Comparison of ENCODE assay signal across 9 mouse cellular contexts in the genomic region with DNA sequence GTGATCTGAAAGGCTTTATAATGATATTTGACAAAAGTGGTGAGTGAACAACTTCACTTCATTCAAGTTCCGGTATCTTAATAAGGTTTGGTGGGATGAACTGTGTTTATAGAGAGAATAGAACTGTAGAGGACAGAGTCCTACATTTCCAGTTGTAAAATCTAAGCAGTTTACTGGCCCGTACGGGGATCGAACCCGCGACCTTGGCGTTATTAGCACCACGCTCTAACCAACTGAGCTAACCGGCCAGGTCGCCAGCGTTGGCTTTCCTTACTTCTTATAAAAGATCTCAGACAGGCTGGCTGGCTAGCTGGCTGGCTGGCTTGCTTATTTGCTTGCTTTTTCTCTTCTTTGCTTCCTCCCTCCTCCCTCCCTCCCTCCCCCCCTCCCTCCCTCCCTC. TPM values are rescaled to one million over a fixed set of nuclear protein-coding genes. Genes with fewer than 3 reads are reported as not detected.
DNase-seq lines count a peak whose midpoint lies in the region; ATAC-seq and TF ChIP-seq lines count a peak whose summit lies in the region.
"Had no signal": no experiment of that assay in that cellular context is flagged by ENCODE, and none has a peak within 500 bp of the region (broad histone marks: within the 10 kb centered on the region; RNA-seq: fewer than 3 reads in every experiment).

No protein-coding gene starts in this region.

- H3K4me1 ChIP-seq in olfactory bulb, adult 2 months (ENCODE audit: control insufficient read depth, insufficient read depth, low read length), result peaks cover 2% of the 10 kb centered on the region; the same call in 1 of the 2 replicates
- peaks cover 2% of the 10 kb centered on the region for H3K4me1 ChIP-seq in thymus, adult 2 months (replicated peaks; ENCODE audit: control insufficient read depth, insufficient read depth, low read length)

- no peaks in the 10 kb centered on the region for H3K27me3 ChIP-seq in thymus, adult 2 months (ENCODE audit: control insufficient read depth, insufficient read depth, low read length)

- ATAC-seq in erythroid progenitor cell, adult 5-6 weeks (replicated peaks; ENCODE audit: low FRiP score, poor library complexity, severe bottlenecking), result peak; percentile 37; the same call in 1 of the 2 replicates

- H3K27ac ChIP-seq in olfactory bulb, adult 2 months (ENCODE audit: insufficient read depth, low read depth, low read length), result no peak overlapping the region
- no peak overlapping the region for H3K27ac ChIP-seq in thymus, adult 2 months (ENCODE audit: control insufficient read depth, insufficient read depth, low read length)

- no peaks in the 10 kb centered on the region for H3K36me3 ChIP-seq in thymus, adult 2 months (ENCODE audit: control insufficient read depth, insufficient read depth, low read length)

- TF ChIP-seq CTCF in olfactory bulb, adult 2 months (IDR thresholded peaks at IDR 0.05; ENCODE audit: insufficient read depth, low read depth, low read length), result no peak
- no peak for TF ChIP-seq CTCF in thymus, adult 2 months (IDR thresholded peaks at IDR 0.05; ENCODE audit: borderline replicate concordance, control insufficient read depth, extremely low read depth, insufficient read depth, low read length, poor library complexity)

- TF ChIP-seq POLR2A in olfactory bulb, adult 2 months (IDR thresholded peaks at IDR 0.05; ENCODE audit: insufficient read depth, low read depth, low read length), result no peak
- no peak for TF ChIP-seq POLR2A in thymus, adult 2 months (IDR thresholded peaks at IDR 0.05; ENCODE audit: control insufficient read depth, extremely low read depth, insufficient read depth, low read length, poor library complexity)

- 4% methylated on average over 11 of the region's 11 CpGs for WGBS in olfactory bulb, adult 2 months
- 9% methylated on average over 11 of the region's 11 CpGs for WGBS in thymus, adult 2 months

- peak; percentile 52 for DNase-seq in CD4-positive helper T cell, adult 2 months (ENCODE audit: low read depth, low spot score)
- DNase-seq in adrenal gland, postnatal 36 days, result peak; percentile 78 to 84
- peak; percentile 40 for DNase-seq in heart, postnatal 14 days
- DNase-seq in layer of hippocampus, adult 18-20 months (ENCODE audit: low spot score in 2 of 2), result peak; percentile 82 to 95
- peak; percentile 61 to 62 for DNase-seq in lung, adult 18-20 months
- peak; percentile 70 for DNase-seq in thymus, adult 2 months

- H3K4me3 ChIP-seq in olfactory bulb, adult 2 months (ENCODE audit: insufficient read depth, low read depth, low read length), result peak overlapping the region; percentile 36; the same call in 1 of the 2 replicates
- no peak overlapping the region for H3K4me3 ChIP-seq in thymus, adult 2 months (ENCODE audit: control insufficient read depth, insufficient read depth, low read length)

- intact Hi-C loops in heart, postnatal 14 days (cut with DNase I), result no loop called here

RNA-seq across cellular contexts. Expression of a gene that starts 21.6 kb away (rescaled TPM):
- 10 to 100 TPM; 72.5 to 76.9 TPM for total RNA-seq in adrenal gland, postnatal 36 days (2021)
- total RNA-seq in erythroid progenitor cell, adult 5-6 weeks (2015; ENCODE audit: low replicate concordance), result 696 and 939 TPM in 2 replicates
- 393 and 1,610 TPM in 2 replicates for total RNA-seq in erythroid progenitor cell, adult 5-6 weeks (2017; ENCODE audit: low replicate concordance)
- total RNA-seq in heart, postnatal 14 days (2021), result 100 to 1,000 TPM in 1 of 2 experiments, 10 to 100 TPM in 1; 52.5 to 108 TPM
- total RNA-seq in layer of hippocampus, adult 18-20 months (2021), result 10 to 100 TPM; 36.0 to 38.4 TPM
- not detected in 2 replicates for polyA plus RNA-seq in olfactory bulb, adult 2 months (2012; ENCODE audit: insufficient read depth, insufficient read length, low replicate concordance, missing spikeins)
- polyA plus RNA-seq in thymus, adult 2 months (2012; rRNA removed), result 156 and 207 TPM in 2 replicates

RNA-seq across cellular contexts. Expression of a gene that starts 21.8 kb away (rescaled TPM):
- 10 to 100 TPM; 48.2 to 72.9 TPM for total RNA-seq in adrenal gland, postnatal 36 days (2021)
- total RNA-seq in erythroid progenitor cell, adult 5-6 weeks (2015; ENCODE audit: low replicate concordance), result 209 and 329 TPM in 2 replicates
- 6,300 and 16,342 TPM in 2 replicates for total RNA-seq in erythroid progenitor cell, adult 5-6 weeks (2017; ENCODE audit: low replicate concordance)
- 100 to 1,000 TPM in 1 of 2 experiments, 10 to 100 TPM in 1; 85.4 to 183 TPM for total RNA-seq in heart, postnatal 14 days (2021)
- total RNA-seq in layer of hippocampus, adult 18-20 months (2021), result 10 to 100 TPM in 1 of 2 experiments, not detected in 1; 24.8 TPM
- not detected in 2 replicates for polyA plus RNA-seq in olfactory bulb, adult 2 months (2012; ENCODE audit: insufficient read depth, insufficient read length, low replicate concordance, missing spikeins)
- polyA plus RNA-seq in thymus, adult 2 months (2012; rRNA removed), result 1,785 and 6,121 TPM in 2 replicates

RNA-seq across cellular contexts. Expression of a gene that starts 23.1 kb away (rescaled TPM):
- total RNA-seq in adrenal gland, postnatal 36 days (2021), result 100 to 1,000 TPM in 1 of 2 experiments, 10 to 100 TPM in 1; 56.0 to 125 TPM
- 169 and 258 TPM in 2 replicates for total RNA-seq in erythroid progenitor cell, adult 5-6 weeks (2015; ENCODE audit: low replicate concordance)
- 2,740 and 4,790 TPM in 2 replicates for total RNA-seq in erythroid progenitor cell, adult 5-6 weeks (2017; ENCODE audit: low replicate concordance)
- 10 to 100 TPM in 1 of 2 experiments, 1 to 10 TPM in 1; 9.1 to 16.3 TPM for total RNA-seq in heart, postnatal 14 days (2021)
- 10 to 100 TPM; 39.3 to 58.5 TPM for total RNA-seq in layer of hippocampus, adult 18-20 months (2021)
- not detected in 2 replicates for polyA plus RNA-seq in olfactory bulb, adult 2 months (2012; ENCODE audit: insufficient read depth, insufficient read length, low replicate concordance, missing spikeins)
- 292 and 309 TPM in 2 replicates for polyA plus RNA-seq in thymus, adult 2 months (2012; rRNA removed)

RNA-seq across cellular contexts. Expression of a gene that starts 43.6 kb away (rescaled TPM):
- total RNA-seq in adrenal gland, postnatal 36 days (2021), result 100 to 1,000 TPM; 215 to 270 TPM
- total RNA-seq in erythroid progenitor cell, adult 5-6 weeks (2015; ENCODE audit: low replicate concordance), result 328 and 512 TPM in 2 replicates
- total RNA-seq in erythroid progenitor cell, adult 5-6 weeks (2017; ENCODE audit: low replicate concordance), result 4,244 and 7,239 TPM in 2 replicates
- 100 to 1,000 TPM; 163 to 280 TPM for total RNA-seq in heart, postnatal 14 days (2021)
- 100 to 1,000 TPM; 262 to 266 TPM for total RNA-seq in layer of hippocampus, adult 18-20 months (2021)
- polyA plus RNA-seq in olfactory bulb, adult 2 months (2012; ENCODE audit: insufficient read depth, insufficient read length, low replicate concordance, missing spikeins), result not detected in 2 replicates
- not detected in 2 replicates for polyA plus RNA-seq in thymus, adult 2 months (2012; rRNA removed)

RNA-seq across cellular contexts. Expression of a gene that starts 44.9 kb away (rescaled TPM):
- 10 to 100 TPM; 24.0 to 56.4 TPM for total RNA-seq in adrenal gland, postnatal 36 days (2021)
- total RNA-seq in erythroid progenitor cell, adult 5-6 weeks (2015; ENCODE audit: low replicate concordance), result 587 and 743 TPM in 2 replicates
- total RNA-seq in erythroid progenitor cell, adult 5-6 weeks (2017; ENCODE audit: low replicate concordance), result 2,181 TPM in 1 of 2 replicates, not detected in the other
- total RNA-seq in heart, postnatal 14 days (2021), result not detected
- 10 to 100 TPM; 10.7 to 27.7 TPM for total RNA-seq in layer of hippocampus, adult 18-20 months (2021)
- not detected in 2 replicates for polyA plus RNA-seq in olfactory bulb, adult 2 months (2012; ENCODE audit: insufficient read depth, insufficient read length, low replicate concordance, missing spikeins)
- polyA plus RNA-seq in thymus, adult 2 months (2012; rRNA removed), result not detected in 2 replicates
- total RNA-seq: hematopoietic stem cell, adult 5-6 weeks had no signal
